Mouse (Mus musculus): ENCODE measurements at regions not wholly inside any gene's neighbourhood (a gene's known extent, or its start where the extent isn't known, plus 50 kb on each side); places are given as distances from the start of the nearest gene placed in this dataset. TPM values are rescaled to one million over a fixed set of nuclear protein-coding genes. Genes with fewer than 3 reads are reported as not detected.

Small RNA genes lying in the stretch of these regions (microRNA-seq; reads per million reads assigned to microRNA genes)
- not detected for gene Gm22234
- not detected for gene Gm25297

Measured in left cerebral cortex, postnatal 4 days (tissue).